Mouse (Mus musculus): ENCODE measurements around the gene Tpx2. TPM values are rescaled to one million over a fixed set of nuclear protein-coding genes. Genes with fewer than 3 reads are reported as not detected.
A peak's percentile ranks its signal among the peaks of the same experiment; 100 is the strongest.

The Tpx2 gene
- polyA plus RNA-seq, 1 experiment = 54.8 TPM

- Histone ChIP-seq H3K79me3 (ENCODE audit: low read depth) (peaks cover 30% of the 10 kb centered on the region), H3K4me3 (ENCODE audit: insufficient read depth, poor library complexity, severe bottlenecking) (no peak overlapping the region), H3K36me3 (ENCODE audit: control insufficient read depth, insufficient read depth) (no peaks in the 10 kb centered on the region)
Observed at GRCm38 (mm10) chr2:152927371-152927770, 79.6 kb downstream of the Tpx2 start.

GRCm38 (mm10) chr2:152928219-152928987 lies 80.6 kb downstream of the Tpx2 start:
- Histone ChIP-seq H3K4me3 (ENCODE audit: insufficient read depth, poor library complexity, severe bottlenecking) (no peak overlapping the region), H3K36me3 (ENCODE audit: control insufficient read depth, insufficient read depth) (no peaks in the 10 kb centered on the region), H3K79me2 (ENCODE audit: control insufficient read depth, insufficient read depth) (peaks cover 68% of the 10 kb centered on the region), H3ac (ENCODE audit: control insufficient read depth, insufficient read length, low read depth) (peak overlapping the region; percentile 47), H3K27me3 (ENCODE audit: control insufficient read depth, insufficient read depth, insufficient read length) (no peaks in the 10 kb centered on the region), H3K79me3 (ENCODE audit: low read depth) (peaks cover 36% of the 10 kb centered on the region)
- TF ChIP-seq FOSL1 (IDR thresholded peaks at IDR 0.05; ENCODE audit: insufficient read depth, low read length, poor library complexity, severe bottlenecking) (no peak), USF1 (IDR thresholded peaks at IDR 0.05; ENCODE audit: low read depth) (no peak), CTCF (IDR thresholded peaks at IDR 0.05; ENCODE audit: control insufficient read depth, insufficient read depth, insufficient read length) (no peak), MYOD1 (IDR thresholded peaks at IDR 0.05; ENCODE audit: control insufficient read depth, insufficient read length, low read depth) (no peak), MYOG (IDR thresholded peaks at IDR 0.05; ENCODE audit: control insufficient read depth, extremely low read depth, insufficient read length) (no peak), MAX (IDR thresholded peaks at IDR 0.05) (no peak), CEBPB (IDR thresholded peaks at IDR 0.05; ENCODE audit: low read depth) (no peak)

More at GRCm38 (mm10) chr2:152927371-152927770, 79.6 kb downstream of the Tpx2 start:
- no peaks in the 10 kb centered on the region for H3K27me3 ChIP-seq (ENCODE audit: control insufficient read depth, insufficient read depth, insufficient read length)
- TF ChIP-seq MYOG (IDR thresholded peaks at IDR 0.05; ENCODE audit: control insufficient read depth, extremely low read depth, insufficient read length) (no peak), MAX (IDR thresholded peaks at IDR 0.05) (peak; percentile 40), FOSL1 (IDR thresholded peaks at IDR 0.05; ENCODE audit: insufficient read depth, low read length, poor library complexity, severe bottlenecking) (peak; percentile 19), MYOD1 (IDR thresholded peaks at IDR 0.05; ENCODE audit: control insufficient read depth, insufficient read length, low read depth) (peak; percentile 28), CEBPB (IDR thresholded peaks at IDR 0.05; ENCODE audit: low read depth) (peak; percentile 4), CTCF (IDR thresholded peaks at IDR 0.05; ENCODE audit: control insufficient read depth, insufficient read depth, insufficient read length) (no peak), USF1 (IDR thresholded peaks at IDR 0.05; ENCODE audit: low read depth) (no peak)
- H3K79me2 ChIP-seq (ENCODE audit: control insufficient read depth, insufficient read depth) = peaks cover 61% of the 10 kb centered on the region
- peak overlapping the region; percentile 62 for H3ac ChIP-seq (ENCODE audit: control insufficient read depth, insufficient read length, low read depth)

GRCm38 (mm10) chr2:152928988-152929370 lies 81.2 kb downstream of the Tpx2 start:
- Histone ChIP-seq H3K4me3 (ENCODE audit: insufficient read depth, poor library complexity, severe bottlenecking) (no peak overlapping the region), H3K79me2 (ENCODE audit: control insufficient read depth, insufficient read depth) (peaks cover 63% of the 10 kb centered on the region), H3K79me3 (ENCODE audit: low read depth) (peaks cover 36% of the 10 kb centered on the region), H3ac (ENCODE audit: control insufficient read depth, insufficient read length, low read depth) (no peak overlapping the region), H3K27me3 (ENCODE audit: control insufficient read depth, insufficient read depth, insufficient read length) (no peaks in the 10 kb centered on the region), H3K36me3 (ENCODE audit: control insufficient read depth, insufficient read depth) (no peaks in the 10 kb centered on the region)
- no peak for TF ChIP-seq USF1 (IDR thresholded peaks at IDR 0.05; ENCODE audit: low read depth)

GRCm38 (mm10) chr2:152930276-152930675 lies 82.5 kb downstream of the Tpx2 start:
- Histone ChIP-seq H3K36me3 (ENCODE audit: control insufficient read depth, insufficient read depth) (no peaks in the 10 kb centered on the region), H3ac (ENCODE audit: control insufficient read depth, insufficient read length, low read depth) (peak overlapping the region; percentile 66), H3K79me2 (ENCODE audit: control insufficient read depth, insufficient read depth) (peaks cover 50% of the 10 kb centered on the region), H3K79me3 (ENCODE audit: low read depth) (peaks cover 36% of the 10 kb centered on the region), H3K4me3 (ENCODE audit: insufficient read depth, poor library complexity, severe bottlenecking) (peak overlapping the region; percentile 65), H3K27me3 (ENCODE audit: control insufficient read depth, insufficient read depth, insufficient read length) (no peaks in the 10 kb centered on the region)
- TF ChIP-seq CEBPB (IDR thresholded peaks at IDR 0.05; ENCODE audit: low read depth) (no peak), MAX (IDR thresholded peaks at IDR 0.05) (peak; percentile 63)

- H3K27me3 ChIP-seq (ENCODE audit: control insufficient read depth, insufficient read depth, insufficient read length) = no peaks in the 10 kb centered on the region
- peaks cover 36% of the 10 kb centered on the region for H3K79me3 ChIP-seq (ENCODE audit: low read depth)
- H3K4me3 ChIP-seq (ENCODE audit: insufficient read depth, poor library complexity, severe bottlenecking) = peak overlapping the region; percentile 65
- no peaks in the 10 kb centered on the region for H3K36me3 ChIP-seq (ENCODE audit: control insufficient read depth, insufficient read depth)
- H3K79me2 ChIP-seq (ENCODE audit: control insufficient read depth, insufficient read depth) = peaks cover 50% of the 10 kb centered on the region
- peak overlapping the region; percentile 66 for H3ac ChIP-seq (ENCODE audit: control insufficient read depth, insufficient read length, low read depth)
- TF ChIP-seq CEBPB (IDR thresholded peaks at IDR 0.05; ENCODE audit: low read depth) (no peak), CTCF (IDR thresholded peaks at IDR 0.05; ENCODE audit: control insufficient read depth, insufficient read depth, insufficient read length) (no peak), MYOD1 (IDR thresholded peaks at IDR 0.05; ENCODE audit: control insufficient read depth, insufficient read length, low read depth) (no peak), USF1 (IDR thresholded peaks at IDR 0.05; ENCODE audit: low read depth) (no peak), MAX (IDR thresholded peaks at IDR 0.05) (no peak), MYOG (IDR thresholded peaks at IDR 0.05; ENCODE audit: control insufficient read depth, extremely low read depth, insufficient read length) (no peak), FOSL1 (IDR thresholded peaks at IDR 0.05; ENCODE audit: insufficient read depth, low read length, poor library complexity, severe bottlenecking) (no peak)
Observed at GRCm38 (mm10) chr2:152931456-152932160, 83.8 kb downstream of the Tpx2 start.

GRCm38 (mm10) chr2:152933048-152933447 lies 85.3 kb downstream of the Tpx2 start, which contains the start of gene Foxs1:
Gene Foxs1 (minus strand): TSS chr2:152933208.
- H3K27me3 ChIP-seq (ENCODE audit: control insufficient read depth, insufficient read depth, insufficient read length) = no peaks in the 10 kb centered on the region
- peak within 1 kb of the TSS; percentile 66 for H3ac ChIP-seq (ENCODE audit: control insufficient read depth, insufficient read length, low read depth)
- H3K79me2 ChIP-seq (ENCODE audit: control insufficient read depth, insufficient read depth) = peaks cover 50% of the 10 kb centered on the region
- H3K79me3 ChIP-seq (ENCODE audit: low read depth) = peaks cover 36% of the 10 kb centered on the region
- TF ChIP-seq MAX (IDR thresholded peaks at IDR 0.05) (peak; percentile 64), MYOD1 (IDR thresholded peaks at IDR 0.05; ENCODE audit: control insufficient read depth, insufficient read length, low read depth) (no peak)
- H3K4me3 ChIP-seq (ENCODE audit: insufficient read depth, poor library complexity, severe bottlenecking) = peak within 1 kb of the TSS; percentile 65
- no peaks in the 10 kb centered on the region for H3K36me3 ChIP-seq (ENCODE audit: control insufficient read depth, insufficient read depth)

Measured in C2C12 (cell line).